Mouse (Mus musculus) gastrocnemius, adult 2 months (tissue): ENCODE measurements around the gene Gm2431. TPM values are rescaled to one million over a fixed set of nuclear protein-coding genes. Genes with fewer than 3 reads are reported as not detected.
"Not testable (repeated sequence)": the region's sequence is repeated elsewhere in the genome, so short reads cannot be mapped to it uniquely, and the experiment has no call there.

Experiments used
- DNase-seq: peaks from one replicate; pipeline ENCODE4 v3.0.0; 2022
- H3K27ac ChIP-seq: fragments of 200-600 bp; 2 replicates; pipeline ENCODE4 v1.8.1; 2022; ENCODE audit warnings: mild to moderate bottlenecking
- H3K4me3 ChIP-seq: fragments of 200-600 bp; 2 replicates; pipeline ENCODE4 v1.8.1; 2022; ENCODE audit warnings: mild to moderate bottlenecking, moderate library complexity
- CTCF ChIP-seq: fragments of 200-600 bp; IDR thresholded peaks from 2 replicates; pipeline ENCODE4 v1.8.1; 2022; ENCODE audit warnings: antibody characterized with exemption, mild to moderate bottlenecking, moderate library complexity
- intact Hi-C: fragments of 180-260 bp; cut with DNase I; formaldehyde crosslinking; loops from one replicate; pipeline ENCODE4 v1.15.1; 2025
- total RNA-seq, 2 experiments: library from RNA; stranded (reverse); gene quantifications; 2 replicates each; pipeline ENCODE4 v1.2.3; 2021

The Gm2431 gene
- total RNA-seq, 2 experiments from 2014 or later, result not detected

DNA sequence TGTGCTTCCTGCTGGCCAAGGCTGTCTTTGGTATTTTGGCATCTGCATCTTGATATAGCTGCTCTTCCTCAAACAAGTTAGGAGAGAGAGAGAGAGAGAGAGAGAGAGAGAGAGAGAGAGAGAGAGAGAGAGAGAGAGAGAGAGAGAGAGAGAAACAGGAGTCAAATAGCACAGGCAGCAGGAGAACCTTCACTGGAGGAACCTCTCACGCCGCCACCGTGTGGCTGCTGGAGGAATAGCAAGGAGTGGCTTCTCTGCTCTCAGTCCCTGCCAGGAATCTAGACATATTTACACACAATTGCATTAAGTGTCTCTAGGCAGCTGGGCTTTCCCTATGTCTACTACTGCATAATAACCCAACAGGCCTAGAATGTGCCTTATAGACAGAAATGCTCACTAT lies 20.0 kb upstream of the Gm2431 start:
- H3K27ac ChIP-seq, H3K4me3 ChIP-seq: not testable (repeated sequence)
- peak; percentile 68 for DNase-seq
- intact Hi-C loops, result loop anchor here (1.0 kb wide), 1 partner anchor 15 kb away; no protein-coding TSS in a partner anchor
- peak; percentile 65 for TF ChIP-seq CTCF

- H3K27ac ChIP-seq, intact Hi-C loops, DNase-seq, H3K4me3 ChIP-seq: not testable (repeated sequence)
These were observed 16.1 kb upstream of the Gm2431 start, which contains the start of gene Gm4559 for GRCm38 (mm10) chr7:142274263-142274662. Gm4559 (minus strand) TSS chr7:142274363.

- Histone ChIP-seq H3K27ac (no peak overlapping the region), H3K4me3 (no peak overlapping the region)
- no peak for DNase-seq
- intact Hi-C loops, result no loop called here
- peak; percentile 71 for TF ChIP-seq CTCF
These were observed 2.6 kb downstream of the Gm2431 start for GRCm38 (mm10) chr7:142255517-142255916.

GRCm38 (mm10) chr7:142249824-142250223 lies 8.3 kb downstream of the Gm2431 start:
- DNase-seq, result no peak
- H3K4me3 ChIP-seq, result no peak overlapping the region
- TF ChIP-seq CTCF, result peak; percentile 44; the same call in 1 of the 2 replicates
- intact Hi-C loops, result loop anchor here (5.0 kb wide), 1 partner anchor 103 kb away; no protein-coding TSS in a partner anchor
- no peak overlapping the region for H3K27ac ChIP-seq

DNA sequence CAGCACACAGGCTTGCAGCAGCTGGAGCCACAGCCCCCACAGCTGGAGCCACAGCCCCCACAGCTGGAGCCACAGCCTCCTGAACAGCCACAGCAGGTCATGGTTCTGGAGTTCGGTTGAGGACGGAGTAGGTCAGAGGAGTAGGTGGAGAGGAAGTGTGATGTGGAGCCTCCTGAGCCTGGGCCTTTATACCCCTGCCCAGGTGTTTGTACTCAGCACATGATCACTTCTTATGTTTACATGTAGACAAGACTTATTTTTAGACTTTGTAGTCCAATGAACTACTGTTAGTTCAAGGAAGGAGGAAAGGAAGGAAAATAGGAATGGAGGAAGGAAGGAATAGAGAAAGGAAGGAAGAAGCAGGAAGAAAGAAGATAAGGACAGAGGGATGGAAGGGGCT lies 17.2 kb downstream of the Gm2431 start, which contains the start of gene Gm40460:
Gm40460 (minus strand) TSS at position 101 of the 400 bp plus-strand sequence.
- TF ChIP-seq CTCF, result no peak
- Histone ChIP-seq H3K4me3 (no peak within 1 kb of the TSS), H3K27ac (no peak within 1 kb of the TSS)
- no peak for DNase-seq
- intact Hi-C loops, result no loop called here

DNA sequence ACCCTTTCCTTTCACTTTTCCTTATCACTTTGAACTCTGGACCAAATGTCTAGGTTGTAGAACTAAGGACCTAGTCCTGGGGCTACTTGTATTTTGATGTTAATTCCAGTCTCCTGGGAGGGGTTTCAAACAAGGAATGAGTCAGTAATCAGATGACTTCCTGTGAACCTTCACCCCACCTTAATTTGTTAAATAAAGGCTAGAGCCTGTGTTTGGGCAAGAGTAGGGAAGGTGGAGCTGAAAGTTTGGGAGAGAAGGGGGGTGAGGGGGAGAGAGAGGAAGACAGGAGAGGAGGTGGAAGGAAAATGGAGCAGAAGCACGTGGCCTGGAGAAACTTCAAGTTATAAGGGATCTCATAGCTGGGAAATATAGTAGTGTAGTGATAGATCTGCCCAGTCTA lies 26.6 kb downstream of the Gm2431 start:
- intact Hi-C loops, result no loop called here
- H3K27ac ChIP-seq, result no peak overlapping the region
- DNase-seq, result no peak
- TF ChIP-seq CTCF, result no peak
- no peak overlapping the region for H3K4me3 ChIP-seq

- DNase-seq, intact Hi-C loops: not testable (repeated sequence)
These were observed 28.3 kb downstream of the Gm2431 start, which contains the start of gene Krtap5-5 for GRCm38 (mm10) chr7:142229871-142230270. Krtap5-5 (minus strand) TSS chr7:142229971.

GRCm38 (mm10) chr7:142224518-142224917 lies 33.6 kb downstream of the Gm2431 start:
- no peak for TF ChIP-seq CTCF
- intact Hi-C loops, result no loop called here
- H3K4me3 ChIP-seq, result no peak overlapping the region

More at GRCm38 (mm10) chr7:142229871-142230270, 28.3 kb downstream of the Gm2431 start, which contains the start of gene Krtap5-5:
- H3K4me3 ChIP-seq, H3K27ac ChIP-seq: not testable (repeated sequence)

DNA sequence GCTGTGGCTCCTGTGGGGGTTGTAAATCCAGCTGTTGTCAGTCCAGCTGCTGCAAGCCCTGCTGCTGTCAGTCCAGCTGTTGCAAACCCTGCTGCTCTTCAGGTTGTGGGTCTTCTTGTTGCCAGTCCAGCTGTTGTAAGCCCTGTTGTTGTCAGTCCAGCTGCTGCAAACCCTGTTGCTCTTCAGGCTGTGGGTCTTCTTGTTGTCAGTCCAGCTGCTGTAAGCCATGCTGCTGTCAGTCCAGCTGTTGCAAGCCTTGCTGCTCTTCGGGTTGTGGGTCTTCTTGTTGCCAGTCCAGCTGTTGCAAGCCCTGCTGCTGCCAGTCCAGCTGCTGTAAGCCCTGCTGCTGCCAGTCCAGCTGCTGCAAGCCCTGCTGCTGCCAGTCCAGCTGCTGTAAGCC lies 46.0 kb downstream of the Gm2431 start:
- DNase-seq, H3K4me3 ChIP-seq, intact Hi-C loops, H3K27ac ChIP-seq: not testable (repeated sequence)

More at GRCm38 (mm10) chr7:142224518-142224917, 33.6 kb downstream of the Gm2431 start:
- no peak overlapping the region for H3K27ac ChIP-seq
- DNase-seq, result no peak

- Histone ChIP-seq H3K4me3 (no peak within 1 kb of the TSS), H3K27ac (no peak within 1 kb of the TSS)
- no peak for TF ChIP-seq CTCF
- intact Hi-C loops, result no loop called here
- DNase-seq, result no peak
These were observed 46.6 kb downstream of the Gm2431 start, which contains the start of gene Gm7579 for GRCm38 (mm10) chr7:142211559-142211958. Gm7579 (plus strand) TSS chr7:142211859.

Other genes starting within 250 kb of the Gm2431 start
- 10 to 100 TPM; 52.2 to 53.1 TPM for gene Mob2, start 197.3 kb downstream of the Gm2431 start, total RNA-seq
- gene Dusp8, start 162.5 kb downstream of the Gm2431 start, total RNA-seq, result 10 to 100 TPM; 20.5 to 44.4 TPM
- not detected for gene Gm45618, start 137.6 kb downstream of the Gm2431 start, total RNA-seq
- gene Gm39115, start 122.3 kb downstream of the Gm2431 start, total RNA-seq, result not detected
- not detected for gene Gm45337, start 113.7 kb downstream of the Gm2431 start, total RNA-seq
- not detected for gene Gm29735, start 101.2 kb downstream of the Gm2431 start, total RNA-seq
- not detected for gene Gm4553, start 92.6 kb downstream of the Gm2431 start, total RNA-seq
- gene Krtap5-2, start 82.3 kb downstream of the Gm2431 start, total RNA-seq, result not detected
- not detected for gene Gm10153, start 68.0 kb downstream of the Gm2431 start, total RNA-seq
- gene Krtap5-3, start 57.0 kb downstream of the Gm2431 start, total RNA-seq, result not detected
- not detected for gene Gm7579, start 46.5 kb downstream of the Gm2431 start, total RNA-seq
- not detected for gene Krtap5-5, start 28.4 kb downstream of the Gm2431 start, total RNA-seq
- gene Gm40460, start 17.3 kb downstream of the Gm2431 start, total RNA-seq, result not detected
- gene Gm4559, start 16.0 kb upstream of the Gm2431 start, total RNA-seq, result not detected
- not detected for gene Krtap5-1, start 38.8 kb upstream of the Gm2431 start, total RNA-seq
- not detected for gene Krtap5-4, start 45.2 kb upstream of the Gm2431 start, total RNA-seq
- 1 to 10 TPM; 3.0 to 4.1 TPM for gene Ifitm10, start 115.4 kb upstream of the Gm2431 start, total RNA-seq
- gene Gm49369, start 124.3 kb upstream of the Gm2431 start, total RNA-seq, result 1 to 10 TPM; 1.5 to 1.8 TPM
- 100 to 1,000 TPM; 411 to 467 TPM for gene Ctsd, start 129.7 kb upstream of the Gm2431 start, total RNA-seq
- gene Syt8, start 176.5 kb upstream of the Gm2431 start, total RNA-seq, result not detected
- over 10,000 TPM; 15,929 to 19,962 TPM for gene Tnni2, start 183.5 kb upstream of the Gm2431 start, total RNA-seq
- gene Lsp1, start 202.5 kb upstream of the Gm2431 start, total RNA-seq, result 10 to 100 TPM; 25.8 to 47.3 TPM
- gene Tnnt3, start 240.5 kb upstream of the Gm2431 start, total RNA-seq, result over 10,000 TPM; 28,899 to 38,022 TPM